Mouse (Mus musculus) erythroblast, embryonic 14.5 days (primary cell): ENCODE measurements around the gene Il17rb.

ENCODE experiments used
- GATA1 ChIP-seq: IDR thresholded peaks from 2 replicates; pipeline ENCODE4 v1.6.1; 2012; ENCODE audit warnings: low read length, inconsistent platforms, mixed read lengths
- TAL1 ChIP-seq: IDR thresholded peaks from 3 replicates; pipeline ENCODE4 v1.6.1; 2012; ENCODE audit warnings: low read length, inconsistent platforms, mixed read lengths

DNA sequence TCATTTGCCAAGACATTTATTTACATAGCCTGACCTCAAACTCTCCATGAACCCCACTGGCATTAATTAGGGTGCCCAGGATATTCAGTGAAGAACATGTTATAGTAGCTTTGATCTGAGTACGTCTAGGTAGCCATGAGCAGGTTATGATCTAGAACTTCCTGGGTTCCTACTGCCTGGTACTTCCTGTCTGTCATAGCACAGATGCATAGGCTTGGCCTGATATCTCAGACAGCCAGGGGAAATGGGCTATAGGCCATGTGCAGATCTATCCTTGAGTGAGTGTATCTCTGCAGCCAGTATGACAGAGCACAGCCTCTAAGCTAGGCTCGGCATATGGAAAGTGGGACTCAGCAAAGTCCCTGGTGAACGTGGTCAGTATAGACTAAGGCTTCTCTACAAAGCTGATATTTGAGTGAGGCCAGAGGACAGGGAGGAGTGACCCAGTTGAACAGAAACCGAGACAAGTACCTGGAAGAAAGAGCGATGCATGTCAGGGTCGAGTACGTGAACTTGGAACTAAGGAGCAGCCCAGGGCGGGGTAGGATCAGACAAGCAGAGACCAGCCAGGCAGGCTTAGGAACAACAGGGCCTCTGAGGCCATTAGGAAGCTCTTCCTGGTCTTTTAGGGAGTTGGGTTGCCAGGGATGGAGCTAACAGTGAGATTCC lies 9.2 kb upstream of the Il17rb start:
- TF ChIP-seq GATA1 (no peak), TAL1 (no peak)
